Mouse (Mus musculus) olfactory bulb, adult 2 months (tissue): ENCODE data around the gene Gdpd5.

Source experiments
- CTCF ChIP-seq: fragments of 200-500 bp; IDR thresholded peaks from 2 replicates; pipeline ENCODE4 v1.5.1; 2012; ENCODE audit warnings: low read depth, mild to moderate bottlenecking, low read length, moderate library complexity; ENCODE audit not compliant: insufficient read depth
- POLR2A ChIP-seq: fragments of 200-500 bp; IDR thresholded peaks from 2 replicates; pipeline ENCODE4 v1.6.1; 2012; ENCODE audit warnings: mild to moderate bottlenecking, low read depth, low read length, moderate library complexity; ENCODE audit not compliant: insufficient read depth

DNA sequence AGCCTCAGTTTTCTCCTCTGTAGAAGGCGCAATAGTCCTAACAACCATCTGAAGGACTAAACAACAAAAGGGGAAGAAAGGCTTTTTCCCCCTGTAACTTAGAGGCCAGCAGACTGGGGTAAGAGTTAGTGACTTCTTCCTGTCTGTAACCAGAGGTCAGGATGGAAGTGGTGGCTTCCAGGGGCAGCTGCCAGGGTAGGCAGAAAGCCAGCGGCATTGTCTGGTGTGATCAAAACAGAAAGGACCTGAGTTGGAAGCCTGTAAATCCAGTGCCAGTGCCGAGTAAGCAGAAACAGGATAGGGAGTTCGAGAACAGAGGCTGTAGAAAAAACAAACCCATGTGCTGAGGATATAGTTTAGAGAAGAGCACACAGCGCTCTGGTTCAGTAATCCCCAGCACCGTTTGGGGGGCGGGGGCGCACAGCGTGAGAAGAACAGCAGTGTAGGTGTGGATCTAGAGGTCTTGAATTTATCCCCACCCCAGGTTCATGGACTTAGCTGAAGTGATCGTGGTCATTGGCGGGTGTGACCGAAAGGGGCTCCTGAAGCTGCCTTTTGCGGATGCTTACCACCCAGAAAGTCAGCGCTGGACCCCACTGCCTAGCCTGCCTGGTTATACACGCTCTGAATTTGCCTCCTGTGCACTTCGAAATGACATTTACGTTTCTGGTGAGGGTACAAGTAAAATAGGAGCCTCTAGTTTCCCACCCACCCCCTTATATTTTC, 88.6 kb downstream of the Gdpd5 start:
- TF ChIP-seq CTCF: no peak
- no peak for TF ChIP-seq POLR2A
